Mouse (Mus musculus): ENCODE measurements around the gene Impg1.

Gene Impg1

DNA sequence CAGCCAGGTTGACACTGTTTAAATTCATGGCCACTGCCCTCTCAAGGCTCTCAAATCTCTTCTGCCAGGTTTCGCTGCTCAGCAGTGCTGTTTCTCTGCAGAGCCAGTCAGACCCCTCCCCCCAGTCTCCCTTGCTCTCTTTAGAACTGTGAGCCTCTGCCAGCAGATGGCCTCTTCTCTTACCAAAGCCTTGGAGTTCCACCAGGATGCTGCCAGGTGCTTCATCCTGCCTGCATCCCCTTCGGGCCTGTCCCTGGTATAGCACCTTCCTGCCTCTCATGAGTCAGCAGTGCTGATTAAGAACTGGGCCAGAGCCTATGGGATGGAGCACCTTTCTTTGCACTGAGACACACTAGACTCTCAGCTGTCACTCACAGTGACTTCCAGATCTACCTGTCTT, 188.1 kb downstream of the Impg1 start:
- no peak for DNase-seq

- DNase-seq: no peak
These were observed 189.5 kb downstream of the Impg1 start for GRCm38 (mm10) chr9:80275772-80276134.

DNA sequence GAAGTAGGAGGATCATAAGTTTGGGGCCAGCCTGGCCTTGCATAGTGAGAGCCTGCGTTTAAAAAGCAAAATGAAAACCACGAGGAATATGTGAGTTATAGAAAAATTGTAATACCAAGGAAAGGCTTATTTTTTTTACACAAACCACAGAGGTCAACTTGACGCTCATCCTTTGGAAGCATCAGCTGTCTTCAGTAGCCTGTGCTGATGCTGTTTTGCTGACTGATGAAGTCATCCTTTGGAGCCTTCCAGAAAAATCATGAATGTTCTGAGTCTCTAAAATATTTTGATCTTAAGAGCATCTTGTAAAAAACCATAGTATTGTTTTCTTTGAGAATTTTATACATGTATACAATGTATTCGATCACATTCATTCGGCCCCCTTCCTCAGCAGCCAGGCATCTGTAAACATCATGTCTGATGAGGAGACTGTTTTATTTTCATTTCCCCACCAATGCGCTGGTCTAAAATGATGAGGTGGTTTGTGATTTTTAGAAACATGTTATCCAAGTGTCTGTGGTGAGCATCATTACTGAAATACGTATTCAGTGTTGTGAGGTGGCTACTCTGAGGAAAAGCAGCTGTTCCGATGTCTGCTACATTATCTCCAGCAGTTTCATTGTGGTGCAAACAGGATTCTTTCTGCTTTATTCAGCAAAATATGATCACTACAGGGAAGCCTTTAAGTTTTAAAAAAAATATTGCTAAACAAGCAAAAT, 190.1 kb downstream of the Impg1 start:
- no peak for DNase-seq

DNA sequence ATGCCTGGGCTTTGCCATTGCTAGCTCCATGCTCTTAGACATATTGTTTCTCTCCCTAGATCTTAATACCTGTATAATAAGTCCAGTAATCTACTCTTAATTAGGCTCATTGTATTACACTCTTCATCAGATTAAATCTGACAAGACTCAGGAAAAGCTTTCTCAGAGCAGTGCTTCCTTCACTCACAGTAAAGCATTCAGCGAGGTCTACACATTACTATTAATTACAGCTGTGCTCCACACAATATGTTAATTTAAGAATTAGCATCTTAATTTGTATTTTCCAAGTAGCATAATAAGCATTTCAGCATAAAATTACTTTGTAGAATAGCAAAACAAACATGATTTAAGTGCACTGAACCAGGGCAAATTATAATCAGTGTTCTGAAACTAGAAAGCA, 192.3 kb downstream of the Impg1 start:
- DNase-seq: no peak

DNA sequence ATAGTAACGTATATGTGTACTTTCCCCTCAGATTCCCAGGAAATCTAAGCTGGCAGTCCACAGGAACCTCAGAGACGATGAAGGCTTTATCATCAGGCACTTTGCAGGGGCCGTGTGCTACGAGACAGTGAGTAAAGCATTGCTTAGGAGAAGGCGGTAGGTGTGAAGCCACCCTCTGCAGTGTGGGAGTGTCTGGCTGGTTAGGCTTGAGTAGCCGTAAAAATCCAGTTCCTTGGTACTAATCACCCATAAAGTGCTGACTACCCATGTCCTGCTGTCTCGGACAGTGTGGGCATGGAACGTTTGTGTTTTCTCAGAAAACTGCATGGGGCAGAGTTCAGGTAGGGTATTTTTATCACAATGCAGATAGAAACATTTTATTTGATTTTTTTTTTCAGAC, 195.7 kb downstream of the Impg1 start:
- no peak for DNase-seq

GRCm38 (mm10) chr9:80266507-80266906, 198.8 kb downstream of the Impg1 start:
- DNase-seq: no peak

DNA sequence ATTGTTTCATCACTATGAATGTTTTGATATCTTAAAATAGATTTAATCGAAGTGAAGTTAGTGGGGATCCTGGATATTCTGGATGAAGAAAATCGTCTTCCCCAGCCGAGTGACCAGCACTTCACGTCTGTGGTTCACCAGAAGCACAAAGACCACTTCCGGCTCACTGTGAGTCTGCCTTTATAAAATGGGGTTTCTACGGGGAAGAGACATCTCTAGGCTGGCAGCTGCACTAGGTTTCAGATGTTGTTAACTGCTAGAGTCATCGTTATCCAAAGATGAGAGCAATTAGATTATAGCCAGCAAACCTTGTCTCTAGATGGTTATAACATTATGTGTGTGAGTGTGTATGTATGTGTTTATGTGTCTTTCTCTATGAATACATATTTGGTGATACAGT, 199.2 kb downstream of the Impg1 start:
- no peak for DNase-seq

Measured in right cerebral cortex, postnatal 4 days (tissue).